Mouse (Mus musculus): ENCODE data around the gene Oxct2b. TPM values are rescaled to one million over a fixed set of nuclear protein-coding genes. Genes with fewer than 3 reads are reported as not detected.
"Not testable (repeated sequence)": the region's sequence is repeated elsewhere in the genome, so short reads cannot be mapped to it uniquely, and the experiment has no call there.

Oxct2b gene
- polyA plus RNA-seq, 1 experiment, result 1.4 TPM

DNA sequence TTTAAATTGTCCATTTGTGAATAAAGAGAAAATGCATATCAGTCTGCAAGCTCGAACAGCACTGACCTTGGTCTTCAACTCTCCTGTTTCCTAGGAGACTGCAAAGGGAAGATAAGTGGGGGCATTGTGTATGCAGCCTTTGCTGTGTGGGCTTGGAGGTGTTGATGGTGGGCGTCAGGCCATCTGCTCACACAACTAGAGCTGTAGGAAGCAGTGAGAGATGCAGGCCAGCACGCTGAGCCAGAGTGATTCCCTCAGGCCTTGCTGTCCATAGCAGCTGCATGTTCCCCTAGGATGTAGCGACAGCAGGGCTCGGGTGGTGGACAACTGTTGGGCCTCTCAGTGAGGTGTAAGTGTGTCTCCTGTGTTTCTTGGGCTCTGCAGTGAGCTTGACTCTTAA, 36.9 kb downstream of the Oxct2b start:
- TF ChIP-seq POLR2A (IDR thresholded peaks at IDR 0.05; ENCODE audit: low read depth, low read length), result no peak
- no peak for TF ChIP-seq CTCF (IDR thresholded peaks at IDR 0.05; ENCODE audit: extremely low read depth, insufficient read length, insufficient replicate concordance, low read depth, low read length)
- Histone ChIP-seq H3K36me3 (ENCODE audit: control insufficient read depth, insufficient read depth, low read length) (no peaks in the 10 kb centered on the region), H3K27ac (ENCODE audit: insufficient read depth, low read depth, low read length) (no peak overlapping the region), H3K4me1 (ENCODE audit: control insufficient read depth, insufficient read depth, insufficient read length, low read length) (peaks cover 9% of the 10 kb centered on the region; the same call in 1 of the 2 replicates), H3K27me3 (ENCODE audit: control insufficient read depth, insufficient read depth, low read length) (no peaks in the 10 kb centered on the region), H3K4me3 (ENCODE audit: low read depth, low read length) (no peak overlapping the region)
- WGBS, result 64% methylated on average over 5 of the region's 5 CpGs

DNA sequence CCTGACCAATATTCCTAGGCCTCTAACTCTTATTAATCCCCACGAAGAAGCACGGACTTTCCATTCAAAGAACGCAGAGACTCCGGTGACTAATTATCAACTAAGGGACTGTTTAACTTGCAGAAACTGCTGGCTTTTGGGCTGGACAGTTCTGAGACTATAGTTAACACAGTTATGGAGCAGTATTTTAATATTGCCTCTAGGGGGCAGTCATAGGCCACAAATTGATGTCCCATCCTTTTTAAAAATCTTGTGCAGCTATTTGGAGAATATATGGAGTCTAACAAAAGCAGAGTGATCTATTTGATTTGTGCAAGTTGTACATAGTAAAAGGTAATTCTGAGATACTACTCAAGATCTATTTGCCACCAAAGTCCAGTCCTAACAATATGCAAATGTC, 38.9 kb downstream of the Oxct2b start:
- Histone ChIP-seq H3K27ac (ENCODE audit: insufficient read depth, low read depth, low read length) (no peak overlapping the region), H3K27me3 (ENCODE audit: control insufficient read depth, insufficient read depth, low read length) (no peaks in the 10 kb centered on the region), H3K4me3 (ENCODE audit: low read depth, low read length) (no peak overlapping the region), H3K36me3 (ENCODE audit: control insufficient read depth, insufficient read depth, low read length) (no peaks in the 10 kb centered on the region), H3K4me1 (ENCODE audit: control insufficient read depth, insufficient read depth, insufficient read length, low read length) (peaks cover 9% of the 10 kb centered on the region; the same call in 1 of the 2 replicates)
- WGBS, result 5% methylated on average over 4 of the region's 4 CpGs
- TF ChIP-seq POLR2A (IDR thresholded peaks at IDR 0.05; ENCODE audit: low read depth, low read length) (no peak), CTCF (IDR thresholded peaks at IDR 0.05; ENCODE audit: extremely low read depth, insufficient read length, insufficient replicate concordance, low read depth, low read length) (no peak)

GRCm38 (mm10) chr4:123155427-123155826, 39.4 kb downstream of the Oxct2b start:
- Histone ChIP-seq H3K27ac (ENCODE audit: insufficient read depth, low read depth, low read length) (no peak overlapping the region), H3K4me1 (ENCODE audit: control insufficient read depth, insufficient read depth, insufficient read length, low read length) (peaks cover 9% of the 10 kb centered on the region; the same call in 1 of the 2 replicates), H3K27me3 (ENCODE audit: control insufficient read depth, insufficient read depth, low read length) (no peaks in the 10 kb centered on the region), H3K4me3 (ENCODE audit: low read depth, low read length) (no peak overlapping the region), H3K36me3 (ENCODE audit: control insufficient read depth, insufficient read depth, low read length) (no peaks in the 10 kb centered on the region)
- 23% methylated on average over 2 of the region's 2 CpGs for WGBS
- TF ChIP-seq CTCF (IDR thresholded peaks at IDR 0.05; ENCODE audit: extremely low read depth, insufficient read length, insufficient replicate concordance, low read depth, low read length), result no peak

- Histone ChIP-seq H3K4me3 (ENCODE audit: low read depth, low read length) (no peak overlapping the region), H3K27me3 (ENCODE audit: control insufficient read depth, insufficient read depth, low read length) (no peaks in the 10 kb centered on the region), H3K4me1 (ENCODE audit: control insufficient read depth, insufficient read depth, insufficient read length, low read length) (peaks cover 9% of the 10 kb centered on the region; the same call in 1 of the 2 replicates), H3K36me3 (ENCODE audit: control insufficient read depth, insufficient read depth, low read length) (no peaks in the 10 kb centered on the region), H3K27ac (ENCODE audit: insufficient read depth, low read depth, low read length) (no peak overlapping the region)
- TF ChIP-seq CTCF (IDR thresholded peaks at IDR 0.05; ENCODE audit: extremely low read depth, insufficient read length, insufficient replicate concordance, low read depth, low read length) (no peak), POLR2A (IDR thresholded peaks at IDR 0.05; ENCODE audit: low read depth, low read length) (no peak)
These were observed 39.8 kb downstream of the Oxct2b start for GRCm38 (mm10) chr4:123155840-123156239.

DNA sequence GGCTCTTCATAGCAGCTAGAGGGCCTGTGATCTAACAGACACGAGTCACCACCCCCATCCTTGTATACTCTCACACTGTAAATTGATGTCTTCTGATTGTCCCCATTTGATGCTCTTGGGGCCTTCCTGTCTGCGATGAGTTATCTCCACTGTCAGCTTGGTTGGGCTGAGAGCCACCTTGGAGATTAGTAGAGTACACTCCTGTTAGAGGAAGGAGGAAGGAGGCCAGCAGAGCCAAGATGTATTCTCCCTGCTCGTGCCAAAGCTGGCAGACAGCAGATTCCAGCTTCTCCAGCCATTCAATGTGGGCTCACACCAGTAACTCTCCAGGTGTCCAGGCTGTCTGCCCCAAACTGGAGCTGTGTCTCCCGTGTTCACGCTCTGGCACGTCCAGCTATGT, 44.5 kb downstream of the Oxct2b start:
- 74% methylated on average over 6 of the region's 6 CpGs for WGBS
- TF ChIP-seq CTCF (IDR thresholded peaks at IDR 0.05; ENCODE audit: extremely low read depth, insufficient read length, insufficient replicate concordance, low read depth, low read length) (no peak), POLR2A (IDR thresholded peaks at IDR 0.05; ENCODE audit: low read depth, low read length) (no peak)
- Histone ChIP-seq H3K4me1 (ENCODE audit: control insufficient read depth, insufficient read depth, insufficient read length, low read length) (peaks cover 7% of the 10 kb centered on the region; the same call in 1 of the 2 replicates), H3K4me3 (ENCODE audit: low read depth, low read length) (no peak overlapping the region), H3K27ac (ENCODE audit: insufficient read depth, low read depth, low read length) (no peak overlapping the region), H3K36me3 (ENCODE audit: control insufficient read depth, insufficient read depth, low read length) (no peaks in the 10 kb centered on the region), H3K27me3 (ENCODE audit: control insufficient read depth, insufficient read depth, low read length) (peaks cover 3% of the 10 kb centered on the region; the same call in 1 of the 2 replicates)

- H3K4me3 ChIP-seq (ENCODE audit: low read depth, low read length); H3K27ac ChIP-seq (ENCODE audit: insufficient read depth, low read depth, low read length); H3K27me3 ChIP-seq (ENCODE audit: control insufficient read depth, insufficient read depth, low read length); H3K36me3 ChIP-seq (ENCODE audit: control insufficient read depth, insufficient read depth, low read length); H3K4me1 ChIP-seq (ENCODE audit: control insufficient read depth, insufficient read depth, insufficient read length, low read length): not testable (repeated sequence)
- WGBS, result 76% methylated on average over 3 of the region's 3 CpGs
These were observed 45.2 kb downstream of the Oxct2b start for GRCm38 (mm10) chr4:123161251-123161650.

- H3K4me3 ChIP-seq (ENCODE audit: low read depth, low read length), result no peak overlapping the region
- no peaks in the 10 kb centered on the region for H3K4me1 ChIP-seq (ENCODE audit: control insufficient read depth, insufficient read depth, insufficient read length, low read length)
- H3K27ac ChIP-seq (ENCODE audit: insufficient read depth, low read depth, low read length), result no peak overlapping the region
- WGBS, result 7% methylated on average over 15 of the region's 15 CpGs
- H3K36me3 ChIP-seq (ENCODE audit: control insufficient read depth, insufficient read depth, low read length), result no peaks in the 10 kb centered on the region
- TF ChIP-seq CTCF (IDR thresholded peaks at IDR 0.05; ENCODE audit: extremely low read depth, insufficient read length, insufficient replicate concordance, low read depth, low read length) (no peak), POLR2A (IDR thresholded peaks at IDR 0.05; ENCODE audit: low read depth, low read length) (no peak)
- H3K27me3 ChIP-seq (ENCODE audit: control insufficient read depth, insufficient read depth, low read length), result peaks cover 3% of the 10 kb centered on the region; the same call in 1 of the 2 replicates
These were observed 46.3 kb downstream of the Oxct2b start for GRCm38 (mm10) chr4:123162305-123162917.

Measured in small intestine, adult 2 months (tissue).